Mouse (Mus musculus) ES-E14 (cell line): Measurements from ENCODE around the gene Vipr2.

Source experiments
- CHD2 ChIP-seq: IDR thresholded peaks from 2 replicates; pipeline ENCODE4 v1.6.1; 2014; ENCODE audit warnings: mild to moderate bottlenecking, low read depth, low read length, inconsistent platforms
- MAFK ChIP-seq: IDR thresholded peaks from 2 replicates; pipeline ENCODE4 v1.6.1; 2014; ENCODE audit warnings: mild to moderate bottlenecking, low read depth, low read length, inconsistent platforms; ENCODE audit not compliant: insufficient read depth
- ZC3H11A ChIP-seq: IDR thresholded peaks from 2 replicates; pipeline ENCODE4 v1.6.1; 2012; ENCODE audit warnings: low read depth, mild to moderate bottlenecking, inconsistent platforms, low read length, borderline replicate concordance

DNA sequence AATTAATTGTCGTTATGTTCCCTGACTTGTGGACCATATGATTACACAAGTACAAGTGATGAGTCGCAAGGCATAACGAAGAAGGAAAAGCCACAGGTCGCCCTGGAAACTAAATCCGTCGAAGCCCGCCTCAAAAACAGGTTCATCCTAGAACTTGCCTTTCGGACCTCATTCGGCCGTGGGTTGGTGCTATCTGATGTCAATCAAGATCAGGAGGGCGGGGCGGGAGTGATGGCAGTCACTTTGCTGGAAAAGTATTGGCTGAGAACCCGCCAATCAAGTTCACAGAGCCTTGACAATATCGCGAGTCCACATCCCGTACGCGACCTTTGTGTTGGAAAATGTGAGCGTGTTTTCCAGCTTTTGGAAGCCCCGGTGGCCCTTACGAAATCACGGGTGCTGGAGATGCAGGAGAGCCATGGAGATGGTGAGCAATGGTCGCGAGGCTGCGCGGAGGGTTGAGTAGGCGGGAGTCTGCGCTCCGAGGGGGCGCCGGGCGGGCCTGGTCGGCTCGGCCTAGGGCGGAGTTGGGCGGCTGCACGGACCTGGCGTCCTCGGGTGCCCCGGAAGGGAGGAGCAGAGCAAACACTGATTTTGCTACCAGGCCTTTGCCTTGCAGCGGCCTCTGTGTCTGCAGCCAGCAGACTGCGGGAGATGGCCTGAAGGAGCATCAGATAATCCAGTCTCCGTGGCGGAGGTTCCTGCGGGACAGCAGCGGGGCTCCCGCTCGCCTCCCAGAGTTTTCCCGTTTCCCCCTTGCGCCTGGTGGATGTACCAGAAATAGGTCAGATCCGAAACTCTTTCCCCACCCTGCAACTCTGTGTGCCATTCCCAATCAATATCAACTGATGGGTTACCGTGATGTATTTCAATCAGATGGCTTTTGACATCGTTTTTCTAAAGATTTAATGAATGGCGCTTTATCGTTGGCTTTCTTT, 29.8 kb upstream of the Vipr2 start, which contains the start of gene Zfp386:
- TF ChIP-seq CHD2 (peak; percentile 96), ZC3H11A (no peak), MAFK (no peak)
